Mouse (Mus musculus): Measurements from ENCODE around the gene Mylk2.

GRCm38 (mm10) chr2:152914310-152915120 lies 3.4 kb downstream of the Mylk2 start:
- TF ChIP-seq GATA1 (IDR thresholded peaks at IDR 0.05; ENCODE audit: low read length) (no peak), TAL1 (IDR thresholded peaks at IDR 0.05; ENCODE audit: low read length) (no peak)
